Mouse (Mus musculus): ENCODE measurements around the gene Bicral. TPM values are rescaled to one million over a fixed set of nuclear protein-coding genes. Genes with fewer than 3 reads are reported as not detected.
"Not testable (repeated sequence)": the region's sequence is repeated elsewhere in the genome, so short reads cannot be mapped to it uniquely, and the experiment has no call there.

Gene Bicral
- polyA plus RNA-seq, 1 experiment from 2014 or later = 8.3 TPM

DNA sequence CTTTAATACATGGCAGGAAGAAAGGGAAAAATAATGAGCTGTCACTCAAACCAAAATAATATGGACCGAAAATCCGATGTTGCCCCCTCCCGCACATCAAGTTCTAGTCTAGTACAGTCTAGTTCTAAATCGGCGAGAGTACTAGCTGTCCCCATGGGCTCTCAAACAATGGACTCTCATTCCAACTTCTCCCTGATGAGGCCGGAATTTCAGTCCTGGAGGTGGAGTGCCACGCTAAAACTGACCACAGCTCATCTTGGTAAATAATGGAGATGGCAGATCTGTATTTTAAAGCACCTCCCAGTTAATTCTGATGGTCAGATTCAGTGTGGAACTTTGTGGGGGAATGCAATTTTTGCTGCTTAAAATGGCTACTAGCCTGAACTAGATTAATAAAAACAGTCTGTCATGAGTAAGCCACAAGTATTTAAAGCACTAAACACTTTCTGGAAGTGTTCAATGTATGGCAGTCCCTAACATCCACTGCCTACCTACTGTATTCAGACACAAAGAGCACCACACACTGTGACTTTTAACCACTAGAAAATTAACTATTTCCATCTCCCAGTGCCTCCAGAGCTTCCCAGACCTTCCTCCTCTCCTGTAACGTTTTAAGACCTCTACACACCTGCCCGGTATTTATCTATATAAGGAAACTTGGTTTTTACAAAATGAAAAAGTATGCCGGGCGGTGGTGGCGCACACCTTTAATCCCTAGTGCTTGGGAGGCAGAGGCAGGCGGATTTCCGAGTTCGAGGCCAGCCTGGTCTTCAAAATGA lies 2.8 kb downstream of the Bicral start:
- H3K9me3 ChIP-seq (replicated peaks) = no peaks in the 10 kb centered on the region
- WGBS = 58% methylated on average over 15 of the region's 15 CpGs

DNA sequence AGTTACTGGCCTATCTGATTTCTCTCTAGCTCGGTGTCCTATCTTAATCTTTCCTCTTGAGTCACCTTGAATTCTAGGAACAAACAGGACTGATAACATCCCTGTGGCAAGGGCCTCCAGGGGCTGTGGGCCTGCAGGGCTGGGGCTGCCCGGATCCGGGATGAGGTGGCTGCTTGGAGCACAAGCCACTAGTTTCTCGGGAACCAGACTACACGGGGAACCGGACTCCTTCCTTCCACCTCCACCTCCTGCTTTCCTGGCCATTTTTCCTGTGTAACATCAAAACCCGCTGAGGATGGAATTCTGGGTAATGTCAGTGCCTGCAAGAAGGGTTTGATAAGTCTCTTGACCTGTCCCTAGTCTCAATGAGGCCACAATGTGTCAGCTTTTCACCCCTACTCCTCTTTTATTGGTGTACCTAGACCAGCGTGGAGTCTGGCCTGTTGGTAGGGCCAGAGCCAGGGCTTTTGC lies 3.6 kb downstream of the Bicral start:
- H3K4me3 ChIP-seq (replicated peaks) = peak overlapping the region; percentile 92
- 66% methylated on average over 8 of the region's 8 CpGs for WGBS
- H3K4me1 ChIP-seq = peaks cover 36% of the 10 kb centered on the region
- H3K27ac ChIP-seq (replicated peaks) = peak overlapping the region; percentile 67
- H3K36me3 ChIP-seq = no peaks in the 10 kb centered on the region
- H3K9ac ChIP-seq (replicated peaks) = 0 out of 2 replicates have a peak overlapping the region, but pooled peaks have one; percentile 20
- no peaks in the 10 kb centered on the region for H3K9me3 ChIP-seq (replicated peaks)
- H3K4me2 ChIP-seq = peak overlapping the region; percentile 64
- H3K27me3 ChIP-seq (replicated peaks) = no peaks in the 10 kb centered on the region
- ATAC-seq (ENCODE audit: low FRiP score) = no peak

More for the DNA sequence above, 2.8 kb downstream of the Bicral start:
- H3K4me1 ChIP-seq = peaks cover 40% of the 10 kb centered on the region
- peak overlapping the region; percentile 100 for H3K9ac ChIP-seq (replicated peaks)
- no peak for ATAC-seq (ENCODE audit: low FRiP score)
- H3K27me3 ChIP-seq (replicated peaks) = no peaks in the 10 kb centered on the region
- H3K4me3 ChIP-seq (replicated peaks) = peak overlapping the region; percentile 92
- H3K27ac ChIP-seq (replicated peaks) = peak overlapping the region; percentile 100
- no peaks in the 10 kb centered on the region for H3K36me3 ChIP-seq
- peak overlapping the region; percentile 64 for H3K4me2 ChIP-seq

DNA sequence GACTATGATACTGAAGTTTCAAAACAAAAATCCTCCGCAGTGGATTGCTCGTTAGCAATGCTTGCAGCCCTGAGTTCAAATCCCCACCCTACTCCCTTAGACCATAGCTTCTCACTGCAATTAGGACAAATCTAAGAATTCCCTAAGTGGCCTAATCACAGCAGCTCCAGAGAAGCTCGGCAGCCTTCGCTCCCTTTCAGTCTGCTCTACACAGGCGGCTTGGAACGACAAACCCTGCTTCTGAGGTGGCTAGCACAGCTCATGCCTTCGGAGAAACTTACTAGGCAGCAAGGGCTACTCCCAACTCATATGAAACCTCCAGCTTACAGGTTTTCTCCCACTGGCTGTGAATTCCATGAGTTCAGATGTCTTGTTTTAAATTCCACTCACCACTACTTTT lies 4.2 kb downstream of the Bicral start:
- Histone ChIP-seq H3K4me3 (replicated peaks) (no peak overlapping the region), H3K36me3 (no peaks in the 10 kb centered on the region), H3K4me2 (no peak overlapping the region; the same call in 1 of the 2 replicates), H3K27ac (replicated peaks) (peak overlapping the region; percentile 67; the same call in 1 of the 2 replicates), H3K9me3 (replicated peaks) (no peaks in the 10 kb centered on the region), H3K27me3 (replicated peaks) (no peaks in the 10 kb centered on the region), H3K4me1 (peaks cover 32% of the 10 kb centered on the region), H3K9ac (replicated peaks) (no peak overlapping the region)
- 86% methylated on average over 7 of the region's 7 CpGs for WGBS
- ATAC-seq (ENCODE audit: low FRiP score) = no peak

DNA sequence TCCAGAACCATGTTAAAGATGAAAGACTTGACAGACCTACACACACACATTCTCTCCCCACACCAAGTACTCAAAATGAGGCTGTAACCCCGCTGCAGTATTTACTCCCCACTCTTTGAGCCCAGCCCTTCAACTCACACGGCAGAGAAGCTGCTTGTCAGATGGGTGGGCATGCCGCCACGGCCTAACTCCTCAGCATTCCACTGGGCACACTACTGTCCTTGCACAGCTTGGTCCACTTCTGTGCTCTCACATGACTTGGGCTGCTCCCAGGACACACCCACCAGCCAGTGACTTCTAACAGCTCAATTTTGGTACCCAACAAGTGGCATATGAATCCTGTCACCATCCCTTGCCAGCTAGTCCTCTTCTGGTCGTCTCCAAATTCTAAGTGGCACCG lies 5.0 kb downstream of the Bicral start:
- 40% methylated on average over 6 of the region's 6 CpGs for WGBS
- H3K4me1 ChIP-seq = peaks cover 34% of the 10 kb centered on the region
- ATAC-seq (ENCODE audit: low FRiP score) = no peak
- no peak overlapping the region for H3K4me3 ChIP-seq (replicated peaks)
- peak overlapping the region; percentile 15; the same call in 1 of the 2 replicates for H3K4me2 ChIP-seq
- peak overlapping the region; percentile 69 for H3K27ac ChIP-seq (replicated peaks)
- no peak overlapping the region for H3K9ac ChIP-seq (replicated peaks)
- no peaks in the 10 kb centered on the region for H3K36me3 ChIP-seq
- H3K27me3 ChIP-seq (replicated peaks) = no peaks in the 10 kb centered on the region
- H3K9me3 ChIP-seq (replicated peaks) = no peaks in the 10 kb centered on the region

DNA sequence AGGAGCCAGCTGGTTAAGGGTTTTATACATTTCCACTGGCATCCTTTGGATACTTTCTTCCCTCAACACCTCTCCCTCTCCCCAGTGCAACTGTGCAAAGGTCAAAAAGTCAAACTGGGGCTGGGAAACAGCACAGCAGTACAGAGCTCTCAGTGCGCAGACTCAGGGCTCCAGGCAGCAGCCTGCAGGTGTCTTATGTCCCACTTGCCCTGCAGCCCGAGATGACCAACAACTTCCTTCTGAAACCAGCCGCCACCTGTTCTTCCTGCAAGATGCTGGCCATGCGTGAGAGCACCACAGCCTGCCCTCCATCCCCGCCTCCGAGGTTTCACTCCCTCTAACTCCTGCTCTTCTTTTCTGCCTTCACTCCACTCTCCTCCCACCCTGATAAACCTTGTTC lies 5.6 kb downstream of the Bicral start:
- H3K4me2 ChIP-seq = peak overlapping the region; percentile 15; the same call in 1 of the 2 replicates
- no peaks in the 10 kb centered on the region for H3K27me3 ChIP-seq (replicated peaks)
- H3K4me3 ChIP-seq (replicated peaks) = no peak overlapping the region
- ATAC-seq (ENCODE audit: low FRiP score) = no peak
- peaks cover 34% of the 10 kb centered on the region for H3K4me1 ChIP-seq
- no peak overlapping the region for H3K9ac ChIP-seq (replicated peaks)
- 37% methylated on average over 6 of the region's 6 CpGs for WGBS
- H3K27ac ChIP-seq (replicated peaks) = peak overlapping the region; percentile 69
- H3K9me3 ChIP-seq (replicated peaks) = no peaks in the 10 kb centered on the region
- H3K36me3 ChIP-seq = no peaks in the 10 kb centered on the region

DNA sequence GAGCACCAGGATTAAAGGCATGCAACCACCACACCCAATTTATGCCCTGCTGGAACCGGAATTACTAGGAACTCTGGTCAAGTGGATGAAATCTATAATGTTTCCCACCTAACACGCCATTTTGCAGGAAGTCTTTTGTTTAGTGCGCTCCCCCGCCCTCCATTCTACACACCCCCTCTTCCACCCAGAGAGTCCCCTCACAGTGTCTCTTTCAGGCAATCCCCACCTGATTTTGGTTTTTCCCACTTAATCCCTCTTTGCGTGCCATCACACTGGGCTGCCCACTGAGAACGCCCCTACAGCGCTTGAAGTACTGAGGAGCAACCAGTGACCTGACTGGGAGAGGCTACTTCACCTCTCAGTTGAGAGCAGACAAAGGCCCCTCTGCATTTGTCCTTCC lies 11.1 kb downstream of the Bicral start:
- Histone ChIP-seq H3K4me2 (no peak overlapping the region), H3K9me3 (replicated peaks) (no peaks in the 10 kb centered on the region), H3K9ac (replicated peaks) (no peak overlapping the region), H3K4me1 (peaks cover 16% of the 10 kb centered on the region), H3K27me3 (replicated peaks) (no peaks in the 10 kb centered on the region), H3K27ac (replicated peaks) (no peak overlapping the region), H3K36me3 (no peaks in the 10 kb centered on the region), H3K4me3 (replicated peaks) (no peak overlapping the region)
- ATAC-seq (ENCODE audit: low FRiP score) = no peak
- 94% methylated on average over 7 of the region's 7 CpGs for WGBS

DNA sequence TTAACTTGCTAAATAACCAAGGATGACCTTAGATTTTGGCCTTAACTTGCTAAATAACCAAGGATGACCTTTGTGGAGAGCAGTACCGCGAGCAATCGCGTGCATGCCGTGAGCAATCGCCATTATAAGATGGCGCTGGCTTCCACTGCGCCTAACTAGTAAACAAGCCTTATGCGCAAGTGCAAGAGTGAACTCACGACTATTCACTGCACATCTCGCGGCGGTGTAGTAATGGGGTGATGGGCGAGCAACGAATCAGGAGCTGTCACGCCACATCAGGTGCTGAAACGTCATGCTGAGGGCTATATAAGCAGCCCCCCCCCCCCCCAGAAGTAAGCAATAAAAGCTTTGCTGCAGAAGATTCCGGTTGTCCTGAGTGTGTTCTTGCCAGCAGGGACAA lies 11.7 kb downstream of the Bicral start:
- not testable (repeated sequence) for H3K27me3 ChIP-seq (replicated peaks); ATAC-seq (ENCODE audit: low FRiP score); H3K4me2 ChIP-seq; H3K4me3 ChIP-seq (replicated peaks); H3K9me3 ChIP-seq (replicated peaks); H3K36me3 ChIP-seq; H3K9ac ChIP-seq (replicated peaks); H3K27ac ChIP-seq (replicated peaks)
- H3K4me1 ChIP-seq = peaks cover 16% of the 10 kb centered on the region
- WGBS = 93% methylated on average over 18 of the region's 18 CpGs

DNA sequence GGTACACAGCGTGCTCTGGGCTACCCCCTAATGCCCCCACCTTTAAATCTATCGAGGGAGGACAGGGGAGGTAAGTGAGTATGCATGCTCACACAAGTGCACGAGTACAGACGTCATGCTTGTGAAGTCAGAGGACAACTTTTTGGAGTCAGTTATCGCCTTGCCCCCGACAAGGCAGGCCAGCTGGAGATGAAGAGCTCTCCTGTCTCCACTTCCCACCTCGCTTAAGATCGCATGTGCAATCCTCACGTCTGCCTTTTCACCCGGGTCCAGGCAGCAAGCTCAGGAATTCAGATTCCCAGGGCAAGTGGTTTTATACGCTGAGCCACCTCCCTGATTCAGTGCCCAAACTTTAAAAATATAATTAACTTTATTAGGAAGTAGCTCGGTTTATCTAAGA lies 13.0 kb downstream of the Bicral start:
- no peaks in the 10 kb centered on the region for H3K9me3 ChIP-seq (replicated peaks)
- H3K4me2 ChIP-seq = no peak overlapping the region
- ATAC-seq (ENCODE audit: low FRiP score) = no peak
- H3K4me1 ChIP-seq = peaks cover 16% of the 10 kb centered on the region
- no peak overlapping the region for H3K4me3 ChIP-seq (replicated peaks)
- WGBS = 83% methylated on average over 12 of the region's 12 CpGs
- H3K36me3 ChIP-seq = no peaks in the 10 kb centered on the region
- H3K27me3 ChIP-seq (replicated peaks) = no peaks in the 10 kb centered on the region
- no peak overlapping the region for H3K9ac ChIP-seq (replicated peaks)
- H3K27ac ChIP-seq (replicated peaks) = no peak overlapping the region

DNA sequence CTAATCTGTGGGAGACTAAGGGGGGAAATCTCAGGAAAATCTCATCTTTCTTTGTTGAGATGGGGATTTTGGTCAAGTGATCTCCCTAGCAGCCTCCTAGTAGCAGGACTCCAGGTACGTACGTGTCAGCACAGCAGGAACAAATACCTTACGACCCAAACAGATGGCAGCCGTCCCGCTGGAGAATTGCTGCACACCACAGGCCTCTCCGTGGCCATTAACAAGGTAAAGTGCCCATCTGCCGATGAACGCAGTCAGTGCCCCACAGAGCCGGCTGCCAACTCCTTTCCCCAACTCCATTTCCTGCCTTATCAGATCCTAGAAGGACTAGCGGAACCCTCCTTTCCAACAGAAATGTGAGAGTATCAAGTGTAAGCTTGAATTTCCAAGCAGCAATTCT lies 13.5 kb downstream of the Bicral start:
- H3K4me1 ChIP-seq = peaks cover 16% of the 10 kb centered on the region
- H3K36me3 ChIP-seq = no peaks in the 10 kb centered on the region
- H3K4me3 ChIP-seq (replicated peaks) = no peak overlapping the region
- no peaks in the 10 kb centered on the region for H3K9me3 ChIP-seq (replicated peaks)
- WGBS = 28% methylated on average over 10 of the region's 10 CpGs
- no peak overlapping the region; the same call in 1 of the 2 replicates for H3K27ac ChIP-seq (replicated peaks)
- no peak overlapping the region for H3K9ac ChIP-seq (replicated peaks)
- no peaks in the 10 kb centered on the region for H3K27me3 ChIP-seq (replicated peaks)
- no peak for ATAC-seq (ENCODE audit: low FRiP score)
- no peak overlapping the region for H3K4me2 ChIP-seq

DNA sequence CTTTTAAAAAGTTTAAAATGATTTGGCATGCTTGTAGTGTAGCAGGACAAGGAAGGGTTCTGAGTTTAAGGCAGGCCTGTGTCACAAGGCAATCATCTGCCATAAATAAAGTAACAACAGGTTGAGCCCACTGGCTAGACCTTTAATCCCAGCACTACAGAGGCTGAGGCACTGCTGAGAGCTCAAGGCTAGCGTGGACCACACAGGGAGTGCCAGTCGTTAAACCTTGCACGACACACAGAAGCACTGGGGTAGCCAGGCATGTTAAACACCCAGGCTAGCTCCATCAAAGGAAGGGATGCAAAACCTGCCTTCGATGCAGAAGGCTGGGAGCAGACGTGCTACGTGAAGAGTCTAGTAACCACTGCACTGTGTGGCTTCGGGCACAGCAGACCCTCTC lies 14.6 kb downstream of the Bicral start:
- 25% methylated on average over 7 of the region's 7 CpGs for WGBS

DNA sequence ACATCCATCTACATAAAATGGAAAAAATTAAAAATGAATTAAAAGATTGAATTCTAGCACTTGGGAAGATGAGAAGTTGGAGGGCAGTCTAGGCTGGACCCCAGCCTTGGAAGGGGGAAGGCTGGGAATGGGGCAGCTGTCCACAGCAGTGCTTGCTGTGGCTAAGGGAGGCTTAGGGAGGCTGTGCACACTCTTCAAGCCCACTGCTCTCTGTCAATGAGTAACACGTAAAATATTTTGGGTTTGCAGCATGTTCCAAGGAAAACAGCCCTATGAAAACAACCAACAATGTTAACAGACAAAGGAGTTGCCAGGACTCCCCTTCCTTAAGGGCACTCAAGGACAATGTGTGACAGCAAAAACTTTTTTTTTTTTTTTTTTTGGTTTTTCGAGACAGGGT lies 15.3 kb downstream of the Bicral start:
- H3K9ac ChIP-seq (replicated peaks) = no peak overlapping the region
- no peak overlapping the region for H3K4me2 ChIP-seq
- H3K27ac ChIP-seq (replicated peaks) = no peak overlapping the region
- H3K36me3 ChIP-seq = no peaks in the 10 kb centered on the region
- WGBS = 63% methylated on average over 2 of the region's 2 CpGs
- no peak for ATAC-seq (ENCODE audit: low FRiP score)
- no peaks in the 10 kb centered on the region for H3K9me3 ChIP-seq (replicated peaks)
- H3K4me1 ChIP-seq = peaks cover 13% of the 10 kb centered on the region
- H3K4me3 ChIP-seq (replicated peaks) = no peak overlapping the region
- no peaks in the 10 kb centered on the region for H3K27me3 ChIP-seq (replicated peaks)

More for the DNA sequence above, 14.6 kb downstream of the Bicral start:
- peaks cover 16% of the 10 kb centered on the region for H3K4me1 ChIP-seq
- H3K4me2 ChIP-seq = no peak overlapping the region
- H3K4me3 ChIP-seq (replicated peaks) = no peak overlapping the region
- no peaks in the 10 kb centered on the region for H3K27me3 ChIP-seq (replicated peaks)
- H3K9ac ChIP-seq (replicated peaks) = no peak overlapping the region
- H3K36me3 ChIP-seq = no peaks in the 10 kb centered on the region
- peak overlapping the region; percentile 6; the same call in 1 of the 2 replicates for H3K27ac ChIP-seq (replicated peaks)
- no peak for ATAC-seq (ENCODE audit: low FRiP score)
- no peaks in the 10 kb centered on the region for H3K9me3 ChIP-seq (replicated peaks)

DNA sequence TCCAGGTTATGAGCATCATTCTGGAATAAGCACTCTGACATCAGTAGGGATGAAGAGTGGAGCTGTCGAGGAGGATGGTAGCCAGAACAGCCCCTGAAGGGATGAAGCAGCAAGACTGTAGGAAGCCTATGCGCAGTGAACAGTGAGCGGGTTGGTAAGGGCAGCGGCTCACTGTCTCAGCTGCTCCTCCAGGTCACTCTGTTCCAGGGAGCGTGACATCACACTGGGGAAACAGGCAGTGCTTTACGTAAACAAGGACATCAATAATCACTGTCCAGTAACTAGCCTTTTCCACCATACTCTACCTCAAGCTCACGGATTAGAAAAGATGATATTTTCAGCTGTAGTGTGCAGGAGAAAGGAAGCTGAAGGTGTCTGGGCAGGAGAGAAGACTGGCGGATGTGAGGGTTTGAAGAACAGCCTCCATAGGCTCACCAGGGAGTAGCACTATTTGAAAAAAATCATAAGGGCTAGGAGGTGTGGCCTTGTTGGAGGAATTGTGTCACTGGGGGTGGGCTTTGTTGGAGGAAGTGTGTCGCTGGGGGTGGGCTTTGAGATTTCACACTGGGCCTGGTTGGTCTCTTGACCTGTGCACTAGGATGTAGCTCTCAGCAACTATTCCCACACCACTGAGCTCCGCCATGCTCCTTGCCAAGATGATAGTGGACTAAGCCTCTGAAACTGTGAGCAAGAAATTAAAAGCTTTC lies 17.8 kb downstream of the Bicral start:
- Histone ChIP-seq H3K4me3 (replicated peaks) (no peak overlapping the region), H3K9ac (replicated peaks) (no peak overlapping the region), H3K9me3 (replicated peaks) (no peaks in the 10 kb centered on the region), H3K27ac (replicated peaks) (no peak overlapping the region), H3K4me1 (peaks cover 13% of the 10 kb centered on the region), H3K36me3 (no peaks in the 10 kb centered on the region), H3K27me3 (replicated peaks) (no peaks in the 10 kb centered on the region), H3K4me2 (no peak overlapping the region)
- 91% methylated on average over 10 of the region's 10 CpGs for WGBS
- no peak for ATAC-seq (ENCODE audit: low FRiP score)

Measured in neural tube, embryonic 15.5 days (tissue).